Mouse (Mus musculus): ENCODE results near the gene 1700003E16Rik. TPM values are rescaled to one million over a fixed set of nuclear protein-coding genes. Genes with fewer than 3 reads are reported as not detected.

Gene 1700003E16Rik
- polyA plus RNA-seq, 1 experiment: not detected

DNA sequence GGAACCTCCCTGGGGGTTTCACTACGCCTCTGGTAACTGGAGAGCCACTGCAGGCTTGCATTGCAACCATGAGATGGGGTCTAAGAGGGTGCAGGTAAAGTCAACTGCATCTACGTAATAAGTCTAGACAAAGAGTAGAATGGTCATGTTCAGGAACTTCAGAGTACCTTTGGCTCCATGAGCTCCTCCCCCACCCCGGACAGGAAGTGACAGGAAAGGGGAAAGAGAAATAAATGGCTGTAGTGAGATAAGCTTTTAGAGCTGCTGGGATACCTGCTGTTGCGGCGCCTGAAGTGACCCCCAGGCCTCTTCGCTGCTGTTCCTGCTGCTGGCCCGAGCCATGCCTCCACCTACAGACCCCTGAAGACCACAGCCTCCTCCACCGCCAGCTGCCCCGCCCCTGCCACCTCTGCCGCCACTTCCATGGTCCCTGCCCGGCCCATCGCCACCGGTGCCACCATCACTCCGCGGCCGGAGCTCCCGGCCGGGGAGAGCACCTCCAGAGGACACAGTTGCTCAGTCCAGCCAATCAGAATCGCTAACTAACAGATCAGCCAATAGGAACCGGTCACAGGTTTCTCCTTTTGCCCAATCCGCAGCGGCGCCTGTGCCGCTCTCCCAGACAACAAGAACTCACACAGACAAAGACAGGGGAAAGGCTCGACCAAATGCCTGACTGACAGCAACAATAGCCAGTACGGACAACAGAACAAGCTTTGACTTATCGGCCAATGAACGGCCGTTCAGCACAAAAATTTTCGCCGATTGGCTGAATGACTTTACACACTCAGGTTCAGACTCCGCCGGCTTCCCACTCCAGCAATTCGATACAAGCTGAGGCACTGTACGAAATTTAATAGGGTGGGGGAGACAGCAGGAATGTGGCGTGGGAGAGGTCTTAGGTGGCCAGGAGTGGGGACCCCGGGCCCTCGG is 35.0 kb upstream of the 1700003E16Rik start, which contains the start of gene Wbp1:
Gene Wbp1 (minus strand): TSS at position 630 of the 933 bp plus-strand sequence.
- peaks cover 8% of the 10 kb centered on the region; the same call in 1 of the 2 replicates for H3K4me1 ChIP-seq (ENCODE audit: control insufficient read depth, insufficient read depth, insufficient read length, low read length)
- no peak within 1 kb of the TSS; the same call in 1 of the 2 replicates for H3K27ac ChIP-seq (replicated peaks; ENCODE audit: low read depth, low read length)
- H3K4me3 ChIP-seq (ENCODE audit: insufficient read depth, low read depth, low read length): peak within 1 kb of the TSS; percentile 69

DNA sequence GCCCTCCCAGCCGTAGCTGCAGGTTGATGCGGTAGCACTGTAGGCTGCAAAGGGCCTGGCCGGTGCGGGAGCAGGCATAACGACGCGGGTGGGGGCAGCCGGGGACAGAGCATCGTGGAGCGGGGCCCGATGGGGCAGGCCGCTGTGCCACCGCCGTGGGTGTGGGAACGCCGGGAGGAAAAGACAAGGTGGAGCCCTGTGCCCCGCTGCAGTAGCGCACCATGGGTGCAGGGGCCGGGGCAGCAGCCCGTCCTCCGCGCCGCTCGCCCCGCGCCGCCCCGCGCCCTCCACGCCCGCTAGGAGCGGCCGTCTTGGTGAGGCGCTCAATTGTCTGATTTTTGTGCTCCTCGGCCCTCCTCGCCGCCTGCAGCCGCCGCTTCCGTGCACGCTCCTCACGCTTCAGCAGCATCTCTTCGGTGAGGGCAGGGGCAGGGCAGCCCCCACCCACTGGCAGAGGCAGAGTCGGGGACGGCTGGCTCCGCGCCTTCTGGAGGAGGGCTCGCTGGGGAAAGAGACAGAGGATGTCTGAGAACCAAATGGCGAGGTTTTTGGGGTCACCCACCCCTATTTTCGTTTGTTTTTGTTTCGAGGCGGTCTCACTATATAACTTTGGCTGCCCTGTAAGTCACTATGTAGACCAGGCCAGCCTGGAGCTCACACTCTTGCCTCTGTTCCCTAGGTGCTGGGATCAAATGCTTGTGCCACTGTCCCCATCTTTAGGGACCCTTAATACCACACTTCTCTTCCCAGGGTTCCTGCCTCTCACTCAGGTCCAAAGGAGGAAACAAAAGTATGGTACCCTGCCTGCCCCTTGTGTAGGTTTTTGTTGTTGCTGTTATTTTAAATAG is 34.1 kb upstream of the 1700003E16Rik start:
- Histone ChIP-seq H3K27ac (replicated peaks; ENCODE audit: low read depth, low read length) (no peak overlapping the region), H3K4me3 (ENCODE audit: insufficient read depth, low read depth, low read length) (peak overlapping the region; percentile 66), H3K4me1 (ENCODE audit: control insufficient read depth, insufficient read depth, insufficient read length, low read length) (peaks cover 8% of the 10 kb centered on the region; the same call in 1 of the 2 replicates)

GRCm38 (mm10) chr6:83122961-83123360 is 33.2 kb upstream of the 1700003E16Rik start:
- peaks cover 8% of the 10 kb centered on the region; the same call in 1 of the 2 replicates for H3K4me1 ChIP-seq (ENCODE audit: control insufficient read depth, insufficient read depth, insufficient read length, low read length)
- H3K27ac ChIP-seq (replicated peaks; ENCODE audit: low read depth, low read length): no peak overlapping the region
- no peak overlapping the region for H3K4me3 ChIP-seq (ENCODE audit: insufficient read depth, low read depth, low read length)

DNA sequence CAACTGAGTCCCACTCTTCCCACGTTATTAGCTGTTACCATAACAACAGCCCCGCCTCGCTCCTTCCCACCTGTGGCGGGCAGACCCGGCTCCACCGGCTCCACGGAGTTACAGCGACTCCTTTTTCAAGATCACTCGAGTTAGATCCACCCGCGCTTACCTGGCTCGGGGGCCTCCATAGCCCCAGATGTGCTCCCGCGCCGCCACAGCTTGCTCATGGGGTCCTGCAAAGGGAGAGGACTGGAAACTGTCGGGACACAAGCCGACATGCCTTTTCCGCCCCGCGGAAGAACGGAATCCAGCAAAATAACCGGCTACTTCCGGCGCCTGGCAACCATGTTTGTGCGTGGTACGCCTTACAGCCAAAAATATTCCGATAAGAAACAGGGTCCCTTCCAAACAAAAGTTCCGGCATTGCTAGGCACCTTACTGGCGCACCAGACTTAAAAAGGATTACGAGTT is 31.3 kb upstream of the 1700003E16Rik start:
- Histone ChIP-seq H3K4me1 (ENCODE audit: control insufficient read depth, insufficient read depth, insufficient read length, low read length) (peaks cover 4% of the 10 kb centered on the region; the same call in 1 of the 2 replicates), H3K4me3 (ENCODE audit: insufficient read depth, low read depth, low read length) (peak overlapping the region; percentile 84), H3K27ac (replicated peaks; ENCODE audit: low read depth, low read length) (peak overlapping the region; percentile 51; the same call in 1 of the 2 replicates)

- Histone ChIP-seq H3K4me1 (ENCODE audit: control insufficient read depth, insufficient read depth, insufficient read length, low read length) (peaks cover 4% of the 10 kb centered on the region; the same call in 1 of the 2 replicates), H3K4me3 (ENCODE audit: insufficient read depth, low read depth, low read length) (peak within 1 kb of the TSS; percentile 84), H3K27ac (replicated peaks; ENCODE audit: low read depth, low read length) (peak within 1 kb of the TSS; percentile 51; the same call in 1 of the 2 replicates)
These were observed 30.9 kb upstream of the 1700003E16Rik start, which contains the start of gene Ino80b for GRCm38 (mm10) chr6:83125331-83125730. TSS of gene Ino80b (minus strand) at chr6:83125431.

DNA sequence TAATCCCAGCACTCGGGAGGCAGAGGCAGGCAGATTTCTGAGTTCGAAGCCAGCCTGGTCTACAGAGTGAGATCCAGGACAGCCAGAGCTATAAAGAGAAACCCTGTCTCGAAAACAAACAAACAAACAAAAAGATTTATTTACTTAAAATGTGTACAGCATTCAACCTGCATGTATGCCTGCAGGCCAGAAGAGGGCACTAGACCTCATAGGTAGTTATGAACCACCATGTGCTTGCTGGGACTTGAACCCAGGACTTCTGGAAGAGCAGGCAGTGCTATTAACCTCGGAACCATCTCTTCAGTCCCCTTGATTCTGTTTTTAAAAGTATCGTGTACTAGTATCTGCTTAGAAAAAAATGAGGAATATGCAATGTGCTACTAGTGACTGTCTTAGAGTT is 28.8 kb upstream of the 1700003E16Rik start:
- Histone ChIP-seq H3K4me1 (ENCODE audit: control insufficient read depth, insufficient read depth, insufficient read length, low read length) (0 out of 2 replicates have a peak, but pooled peaks cover 4% of the 10 kb centered on the region), H3K27ac (replicated peaks; ENCODE audit: low read depth, low read length) (no peak overlapping the region), H3K4me3 (ENCODE audit: insufficient read depth, low read depth, low read length) (no peak overlapping the region)

DNA sequence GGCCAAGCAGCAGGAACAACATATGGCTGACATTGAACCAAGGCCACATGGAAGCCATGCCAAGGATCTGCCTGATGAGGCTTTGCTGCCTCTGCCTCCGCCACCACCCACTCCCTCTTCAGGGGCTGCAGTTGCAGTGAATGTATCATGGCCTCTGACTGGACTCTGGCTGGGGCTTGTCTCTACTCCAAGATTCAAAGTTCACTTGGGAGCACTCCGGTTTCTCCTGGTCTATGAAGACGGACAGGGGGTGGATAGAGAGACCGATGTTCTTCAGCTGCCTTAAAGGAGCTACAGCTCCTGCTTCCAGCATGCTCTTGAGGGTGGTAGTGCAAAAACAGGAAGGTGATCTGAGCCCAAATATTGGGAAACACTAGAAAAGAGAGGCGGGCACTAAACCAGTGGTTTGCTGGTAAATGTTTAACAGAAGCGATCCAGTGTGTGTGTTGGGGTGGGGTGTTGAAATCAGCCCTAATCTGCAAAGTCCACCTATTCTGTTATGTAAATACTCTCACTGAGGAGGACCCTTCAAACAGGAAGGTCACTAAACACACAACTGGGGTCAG is 24.7 kb upstream of the 1700003E16Rik start:
- H3K4me3 ChIP-seq (ENCODE audit: insufficient read depth, low read depth, low read length): no peak overlapping the region
- no peak overlapping the region for H3K27ac ChIP-seq (replicated peaks; ENCODE audit: low read depth, low read length)
- H3K4me1 ChIP-seq (ENCODE audit: control insufficient read depth, insufficient read depth, insufficient read length, low read length): peaks cover 5% of the 10 kb centered on the region; the same call in 1 of the 2 replicates

DNA sequence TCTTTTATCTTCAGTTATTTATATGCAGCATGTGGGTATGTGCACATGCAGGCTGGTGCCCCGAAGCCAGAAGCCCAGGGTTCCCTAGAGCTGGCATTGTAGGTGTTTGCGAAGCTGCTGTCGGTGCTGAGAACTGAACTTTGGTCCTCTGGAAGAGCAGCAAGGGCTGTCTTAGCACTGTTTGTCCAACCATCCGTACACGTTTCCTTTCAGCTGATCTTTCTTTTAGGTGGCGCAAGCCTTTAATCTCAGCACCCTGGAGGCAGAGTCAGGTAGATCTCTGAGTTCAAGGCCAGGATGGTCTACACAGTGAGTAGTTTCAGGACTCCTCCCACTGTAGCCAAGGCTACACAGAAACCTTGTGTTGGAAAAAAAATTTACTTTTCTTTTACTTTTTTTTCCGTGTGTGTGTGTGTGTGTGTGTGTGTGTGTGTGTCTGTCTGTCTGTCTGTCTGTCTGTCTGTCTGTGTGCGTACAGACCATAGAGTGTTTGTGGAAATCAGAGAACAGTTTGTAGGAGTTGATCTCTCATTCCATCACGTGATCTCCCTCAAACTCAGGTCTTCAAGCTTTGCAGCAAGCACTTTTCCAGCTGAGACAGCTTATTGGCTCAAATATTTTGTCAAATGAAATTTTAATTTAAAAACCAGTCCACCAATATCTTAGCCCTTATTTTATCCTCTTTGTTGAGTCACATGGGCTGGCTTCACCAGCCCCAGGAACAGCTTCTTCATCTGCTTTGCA is 23.9 kb upstream of the 1700003E16Rik start:
- Histone ChIP-seq H3K4me3 (ENCODE audit: insufficient read depth, low read depth, low read length) (no peak overlapping the region), H3K4me1 (ENCODE audit: control insufficient read depth, insufficient read depth, insufficient read length, low read length) (peaks cover 5% of the 10 kb centered on the region; the same call in 1 of the 2 replicates), H3K27ac (replicated peaks; ENCODE audit: low read depth, low read length) (no peak overlapping the region)

GRCm38 (mm10) chr6:83134226-83134625 is 22.0 kb upstream of the 1700003E16Rik start:
- H3K27ac ChIP-seq (replicated peaks; ENCODE audit: low read depth, low read length): no peak overlapping the region
- peaks cover 8% of the 10 kb centered on the region; the same call in 1 of the 2 replicates for H3K4me1 ChIP-seq (ENCODE audit: control insufficient read depth, insufficient read depth, insufficient read length, low read length)
- H3K4me3 ChIP-seq (ENCODE audit: insufficient read depth, low read depth, low read length): no peak overlapping the region

- Histone ChIP-seq H3K27ac (replicated peaks; ENCODE audit: low read depth, low read length) (peak within 1 kb of the TSS; percentile 79; the same call in 1 of the 2 replicates), H3K4me3 (ENCODE audit: insufficient read depth, low read depth, low read length) (peak within 1 kb of the TSS; percentile 75), H3K4me1 (ENCODE audit: control insufficient read depth, insufficient read depth, insufficient read length, low read length) (peaks cover 8% of the 10 kb centered on the region; the same call in 1 of the 2 replicates)
These were observed 21.2 kb upstream of the 1700003E16Rik start, which contains the start of gene Rtkn for GRCm38 (mm10) chr6:83134951-83135513. TSS of gene Rtkn (plus strand) at chr6:83135463.

DNA sequence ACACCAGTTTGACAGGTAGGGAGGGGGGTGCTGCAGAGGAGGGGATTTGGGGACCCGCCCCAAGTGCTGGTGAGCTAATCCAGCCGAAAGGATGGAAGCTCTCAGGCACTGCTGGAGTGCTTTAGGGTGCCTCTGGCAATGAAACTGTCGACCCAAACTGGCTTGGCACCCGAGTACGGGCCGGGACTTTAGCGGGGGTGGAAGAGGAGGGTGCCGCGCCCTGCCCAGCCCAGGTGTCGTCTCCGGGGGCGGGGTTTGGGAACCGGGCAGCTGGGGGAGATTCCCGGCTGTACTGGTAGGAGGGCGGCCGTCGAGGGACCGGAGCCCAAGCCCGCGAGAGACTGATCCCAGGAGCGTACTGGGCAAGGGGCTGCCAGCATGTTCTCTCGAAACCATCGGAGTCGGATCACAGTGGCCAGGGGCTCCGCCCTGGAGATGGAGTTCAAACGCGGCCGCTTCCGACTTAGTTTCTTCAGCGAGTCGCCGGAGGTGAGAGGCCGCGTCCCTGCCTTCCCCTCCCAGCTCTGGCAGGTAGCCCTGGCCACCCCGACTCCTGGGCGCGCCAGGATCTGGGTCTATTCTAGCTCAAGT is 20.5 kb upstream of the 1700003E16Rik start:
- peaks cover 8% of the 10 kb centered on the region; the same call in 1 of the 2 replicates for H3K4me1 ChIP-seq (ENCODE audit: control insufficient read depth, insufficient read depth, insufficient read length, low read length)
- peak overlapping the region; percentile 75 for H3K4me3 ChIP-seq (ENCODE audit: insufficient read depth, low read depth, low read length)
- H3K27ac ChIP-seq (replicated peaks; ENCODE audit: low read depth, low read length): peak overlapping the region; percentile 79; the same call in 1 of the 2 replicates

DNA sequence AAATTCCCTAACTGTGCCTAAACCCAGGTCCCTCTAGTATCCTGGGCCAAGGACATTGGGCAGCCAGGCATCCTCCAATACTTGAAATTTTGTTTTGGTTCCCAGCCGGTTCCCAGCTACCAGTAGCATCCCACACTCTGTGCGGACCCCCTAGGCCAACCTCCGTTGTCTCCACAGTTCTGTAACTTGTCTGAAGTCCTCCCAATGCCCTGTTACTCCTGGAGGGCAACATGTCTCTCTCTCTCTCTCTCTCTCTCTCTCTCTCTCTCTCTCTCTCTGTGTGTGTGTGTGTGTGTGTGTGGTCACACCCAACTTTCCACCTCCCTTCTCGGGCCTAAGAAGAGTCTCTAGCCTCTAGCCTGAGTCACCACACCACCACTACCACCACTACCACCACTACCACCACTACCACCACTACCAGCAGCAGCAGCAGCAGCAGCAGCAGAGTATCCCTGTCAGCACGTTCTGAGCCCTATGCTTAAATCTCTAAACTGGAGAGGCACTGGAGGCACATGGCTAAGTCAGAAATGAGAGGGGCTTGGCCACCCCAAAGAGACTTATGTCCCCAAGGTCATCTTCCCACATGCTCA is 19.8 kb upstream of the 1700003E16Rik start:
- peaks cover 8% of the 10 kb centered on the region; the same call in 1 of the 2 replicates for H3K4me1 ChIP-seq (ENCODE audit: control insufficient read depth, insufficient read depth, insufficient read length, low read length)

More for the DNA sequence above, 19.8 kb upstream of the 1700003E16Rik start:
- peak overlapping the region; percentile 75 for H3K4me3 ChIP-seq (ENCODE audit: insufficient read depth, low read depth, low read length)
- H3K27ac ChIP-seq (replicated peaks; ENCODE audit: low read depth, low read length): peak overlapping the region; percentile 79
